Mouse (Mus musculus) bone marrow macrophage, adult 2 months (primary cell): ENCODE results near the gene Irs3.

Source experiments
- CTCF ChIP-seq: IDR thresholded peaks from 2 replicates; pipeline ENCODE4 v1.5.1; 2012; ENCODE audit warnings: low read depth, mild to moderate bottlenecking, low read length, moderate library complexity
- POLR2A ChIP-seq: IDR thresholded peaks from 2 replicates; pipeline ENCODE4 v1.6.1; 2012; ENCODE audit warnings: mild to moderate bottlenecking, low read depth, low read length, borderline replicate concordance

GRCm38 (mm10) chr5:137674786-137675185 lies 29.3 kb upstream of the Irs3 start:
- TF ChIP-seq POLR2A (no peak), CTCF (no peak)
